Mouse (Mus musculus) limb, embryonic 15.5 days (tissue): Measurements from ENCODE around the gene Crhr2. TPM values are rescaled to one million over a fixed set of nuclear protein-coding genes. Genes with fewer than 3 reads are reported as not detected.

Source experiments
- ATAC-seq: fragments of 200-750 bp; cut with Nextera tagmentation; 2 replicates; pipeline ENCODE4 v1.8.0; 2017; ENCODE audit warnings: low read depth, moderate TSS enrichment; ENCODE audit not compliant: insufficient number of reproducible peaks, low FRiP score, low TSS enrichment
- H3K27ac ChIP-seq: fragments of 300-500 bp; sonication (generic); 2 replicates; pipeline ENCODE4 v1.5.1; 2015; ENCODE audit warnings: moderate library complexity, mild to moderate bottlenecking, inconsistent platforms
- H3K27me3 ChIP-seq: fragments of 300-500 bp; sonication (generic); 2 replicates; pipeline ENCODE4 v1.6.1; 2015; ENCODE audit warnings: inconsistent platforms
- H3K36me3 ChIP-seq: fragments of 300-500 bp; sonication (generic); 2 replicates; pipeline ENCODE4 v1.6.1; 2015; ENCODE audit warnings: inconsistent platforms
- H3K4me1 ChIP-seq: fragments of 300-500 bp; sonication (generic); 2 replicates; pipeline ENCODE4 v1.6.1; 2015; ENCODE audit warnings: inconsistent platforms
- H3K4me2 ChIP-seq: fragments of 300-500 bp; sonication (generic); 2 replicates; pipeline ENCODE4 v1.6.1; 2015; ENCODE audit warnings: mild to moderate bottlenecking, inconsistent platforms
- H3K4me3 ChIP-seq: fragments of 300-500 bp; sonication (generic); 2 replicates; pipeline ENCODE4 v1.5.1; 2015; ENCODE audit warnings: mild to moderate bottlenecking, inconsistent platforms
- H3K9ac ChIP-seq: fragments of 300-500 bp; sonication (generic); 2 replicates; pipeline ENCODE4 v1.6.1; 2015; ENCODE audit warnings: inconsistent platforms
- H3K9me3 ChIP-seq: fragments of 300-500 bp; sonication (generic); 2 replicates; pipeline ENCODE4 v1.6.1; 2016; ENCODE audit warnings: inconsistent platforms
- WGBS: fragments of 180-500 bp; shearing (Covaris S2); methylation state at CpG from one replicate; pipeline ENCODE4 v1.1.7; 2015; 5-methylcytosine and 5-hydroxymethylcytosine counted together
- polyA plus RNA-seq: library from polyadenylated mRNA; unstranded; fragments of >200 nt; fragmentation: Nextera tagmentation; extraction: Ambion mirVana; gene quantifications from 2 replicates; pipeline ENCODE4 v1.2.1, GENCODE M21; 2015

Crhr2 gene
- polyA plus RNA-seq = 0.20 and 0.42 TPM in 2 replicates

- Histone ChIP-seq H3K27ac (no peak within 1 kb of the TSS), H3K4me2 (no peak within 1 kb of the TSS), H3K9me3 (no peaks in the 10 kb centered on the region), H3K27me3 (no peaks in the 10 kb centered on the region), H3K9ac (no peak within 1 kb of the TSS), H3K4me3 (no peak within 1 kb of the TSS), H3K36me3 (no peaks in the 10 kb centered on the region), H3K4me1 (peaks cover 6% of the 10 kb centered on the region; the same call in 1 of the 2 replicates)
- WGBS = 62% methylated on average over 10 of the region's 10 CpGs
- no peak for ATAC-seq
Observed at GRCm38 (mm10) chr6:55132794-55133193, at the start of gene Crhr2. TSS of gene Crhr2 (minus strand) at chr6:55133016.

GRCm38 (mm10) chr6:55179560-55179959, 46.7 kb upstream of the Crhr2 start:
- ATAC-seq = no peak

DNA sequence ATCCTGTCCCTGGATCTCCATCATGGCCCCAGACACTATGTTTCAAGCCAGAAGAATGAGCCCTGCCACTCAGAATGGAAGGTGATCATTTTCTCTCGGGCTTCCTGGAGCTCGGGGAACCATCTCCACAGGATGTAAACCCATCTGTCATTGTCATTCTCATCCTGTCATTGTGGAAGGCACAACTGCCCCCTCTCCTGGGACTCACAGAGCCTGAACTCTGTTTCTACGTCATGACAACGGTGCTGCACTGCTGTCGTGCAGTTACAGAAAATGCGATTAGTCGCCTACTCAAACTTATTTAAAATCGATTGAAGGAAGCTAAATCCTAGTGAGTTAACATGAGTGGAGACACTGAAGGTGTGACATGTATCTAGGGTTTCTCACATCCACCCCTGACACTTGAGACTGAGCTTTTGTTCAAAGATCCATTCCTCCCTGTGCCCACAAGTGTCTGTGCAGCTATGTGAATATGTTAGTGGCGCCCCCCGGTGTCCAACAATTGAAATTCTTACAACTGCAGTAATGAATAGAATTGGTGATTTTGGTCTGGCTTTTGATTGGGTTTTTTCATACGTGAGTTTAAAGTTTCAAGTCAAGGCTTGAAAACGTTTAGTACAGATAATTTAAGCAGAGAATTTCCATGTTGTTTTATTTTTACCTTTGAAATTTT, 44.4 kb upstream of the Crhr2 start:
- no peaks in the 10 kb centered on the region; the same call in 1 of the 2 replicates for H3K4me1 ChIP-seq
- 44% methylated on average over 12 of the region's 12 CpGs for WGBS
- H3K4me2 ChIP-seq = no peak overlapping the region
- no peaks in the 10 kb centered on the region for H3K36me3 ChIP-seq
- ATAC-seq = no peak
- H3K9me3 ChIP-seq = no peaks in the 10 kb centered on the region
- H3K4me3 ChIP-seq = no peak overlapping the region
- H3K27ac ChIP-seq = no peak overlapping the region
- H3K27me3 ChIP-seq = no peaks in the 10 kb centered on the region
- H3K9ac ChIP-seq = no peak overlapping the region

More at GRCm38 (mm10) chr6:55179560-55179959, 46.7 kb upstream of the Crhr2 start:
- Histone ChIP-seq H3K4me1 (no peaks in the 10 kb centered on the region; the same call in 1 of the 2 replicates), H3K4me2 (no peak overlapping the region), H3K27ac (no peak overlapping the region), H3K9ac (no peak overlapping the region), H3K4me3 (no peak overlapping the region), H3K36me3 (no peaks in the 10 kb centered on the region), H3K9me3 (no peaks in the 10 kb centered on the region), H3K27me3 (no peaks in the 10 kb centered on the region)
- 73% methylated on average over 7 of the region's 7 CpGs for WGBS

GRCm38 (mm10) chr6:55175892-55176291, 43.1 kb upstream of the Crhr2 start:
- H3K4me2 ChIP-seq = no peak overlapping the region
- no peak overlapping the region for H3K27ac ChIP-seq
- 46% methylated on average over 5 of the region's 5 CpGs for WGBS
- no peaks in the 10 kb centered on the region; the same call in 1 of the 2 replicates for H3K4me1 ChIP-seq
- no peak for ATAC-seq
- no peaks in the 10 kb centered on the region for H3K36me3 ChIP-seq
- no peak overlapping the region for H3K9ac ChIP-seq
- H3K4me3 ChIP-seq = no peak overlapping the region
- no peaks in the 10 kb centered on the region for H3K27me3 ChIP-seq
- H3K9me3 ChIP-seq = no peaks in the 10 kb centered on the region

DNA sequence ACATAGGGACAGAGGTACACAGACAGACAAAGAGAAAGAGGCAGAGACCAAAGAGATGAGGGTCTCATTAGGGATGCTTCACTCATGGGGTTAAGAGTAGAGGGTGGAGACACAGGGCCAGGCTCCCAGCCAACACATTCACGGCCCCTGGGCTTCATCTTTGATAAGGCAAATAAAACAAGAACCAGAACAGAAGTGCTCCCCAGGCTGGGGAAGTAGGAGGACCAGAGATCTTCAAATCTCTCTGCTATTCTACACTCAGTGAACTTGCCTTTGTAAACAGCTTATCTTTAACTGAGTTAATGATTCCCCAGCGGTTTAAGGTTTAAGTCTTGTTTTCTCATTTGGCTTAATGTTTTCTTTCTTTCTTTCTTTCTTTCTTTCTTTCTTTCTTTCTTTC, 42.6 kb upstream of the Crhr2 start:
- Histone ChIP-seq H3K4me2 (no peak overlapping the region), H3K9me3 (no peaks in the 10 kb centered on the region), H3K27me3 (no peaks in the 10 kb centered on the region), H3K9ac (no peak overlapping the region), H3K4me3 (no peak overlapping the region), H3K36me3 (no peaks in the 10 kb centered on the region), H3K27ac (no peak overlapping the region), H3K4me1 (no peaks in the 10 kb centered on the region; the same call in 1 of the 2 replicates)
- 33% methylated on average over 2 of the region's 2 CpGs for WGBS
- no peak for ATAC-seq

- 60% methylated on average over 1 of the region's 1 CpGs for WGBS
- Histone ChIP-seq H3K36me3 (no peaks in the 10 kb centered on the region), H3K27ac (no peak within 1 kb of the TSS), H3K4me3 (no peak within 1 kb of the TSS), H3K4me2 (no peak within 1 kb of the TSS), H3K4me1 (no peaks in the 10 kb centered on the region; the same call in 1 of the 2 replicates), H3K9me3 (no peaks in the 10 kb centered on the region), H3K9ac (no peak within 1 kb of the TSS), H3K27me3 (no peaks in the 10 kb centered on the region)
- ATAC-seq = no peak
Observed at GRCm38 (mm10) chr6:55174741-55175181, 41.9 kb upstream of the Crhr2 start, which contains the start of gene Inmt. TSS of gene Inmt (minus strand) at chr6:55175043.

DNA sequence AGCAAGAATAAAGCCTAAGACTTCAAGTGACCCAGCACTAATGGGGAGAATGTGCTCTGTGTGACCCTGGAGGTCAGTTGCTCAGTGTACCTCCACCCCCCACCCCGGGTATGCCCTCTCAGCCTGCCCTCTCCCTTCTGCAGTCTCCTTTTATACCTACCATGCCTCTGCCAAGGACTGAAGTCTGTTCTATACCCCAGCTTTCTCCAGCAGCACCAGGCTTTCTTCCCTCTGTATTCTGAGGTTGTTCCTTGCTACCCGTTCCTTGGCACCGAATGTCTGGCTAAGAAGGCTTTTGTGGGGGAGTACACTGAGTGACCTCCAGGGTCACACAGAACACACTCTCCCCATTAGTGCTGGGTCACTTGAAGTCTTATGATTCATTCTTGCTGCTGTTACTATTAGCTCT, 41.1 kb upstream of the Crhr2 start:
- 43% methylated on average over 3 of the region's 3 CpGs for WGBS
- Histone ChIP-seq H3K4me3 (no peak overlapping the region), H3K4me1 (no peaks in the 10 kb centered on the region; the same call in 1 of the 2 replicates), H3K9ac (no peak overlapping the region), H3K27ac (no peak overlapping the region), H3K4me2 (no peak overlapping the region), H3K36me3 (no peaks in the 10 kb centered on the region), H3K27me3 (no peaks in the 10 kb centered on the region), H3K9me3 (no peaks in the 10 kb centered on the region)
- ATAC-seq = no peak

DNA sequence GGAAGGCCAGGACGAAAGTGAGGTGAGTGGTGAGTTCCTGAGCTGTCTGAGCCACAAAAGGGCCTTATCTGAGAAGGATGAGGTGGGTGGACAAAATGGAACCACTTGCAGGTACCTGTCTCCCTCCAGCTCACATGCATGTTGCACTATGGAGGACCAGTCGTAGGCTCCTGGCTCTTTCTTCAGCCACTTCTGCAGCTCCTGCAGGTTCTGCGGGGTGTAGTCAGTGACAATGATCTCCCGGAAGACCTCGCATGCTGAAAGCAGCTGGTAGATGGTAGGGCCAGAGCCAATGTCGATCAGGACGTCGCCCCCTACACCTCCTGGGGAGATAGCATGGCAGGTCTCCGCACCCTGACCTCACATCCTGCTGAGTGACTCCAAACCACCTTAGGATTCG, 40.4 kb upstream of the Crhr2 start:
- no peaks in the 10 kb centered on the region for H3K9me3 ChIP-seq

GRCm38 (mm10) chr6:55171638-55172037, 38.8 kb upstream of the Crhr2 start:
- Histone ChIP-seq H3K27me3 (no peaks in the 10 kb centered on the region), H3K4me3 (no peak overlapping the region), H3K36me3 (no peaks in the 10 kb centered on the region), H3K9me3 (no peaks in the 10 kb centered on the region), H3K4me2 (no peak overlapping the region), H3K9ac (no peak overlapping the region), H3K27ac (no peak overlapping the region), H3K4me1 (no peaks in the 10 kb centered on the region; the same call in 1 of the 2 replicates)
- WGBS = 61% methylated on average over 4 of the region's 4 CpGs
- no peak for ATAC-seq

More for the DNA sequence above, 40.4 kb upstream of the Crhr2 start:
- Histone ChIP-seq H3K4me3 (no peak overlapping the region), H3K4me1 (no peaks in the 10 kb centered on the region; the same call in 1 of the 2 replicates), H3K27me3 (no peaks in the 10 kb centered on the region), H3K9ac (no peak overlapping the region), H3K4me2 (no peak overlapping the region), H3K27ac (no peak overlapping the region), H3K36me3 (no peaks in the 10 kb centered on the region)
- ATAC-seq = no peak
- 72% methylated on average over 10 of the region's 10 CpGs for WGBS

DNA sequence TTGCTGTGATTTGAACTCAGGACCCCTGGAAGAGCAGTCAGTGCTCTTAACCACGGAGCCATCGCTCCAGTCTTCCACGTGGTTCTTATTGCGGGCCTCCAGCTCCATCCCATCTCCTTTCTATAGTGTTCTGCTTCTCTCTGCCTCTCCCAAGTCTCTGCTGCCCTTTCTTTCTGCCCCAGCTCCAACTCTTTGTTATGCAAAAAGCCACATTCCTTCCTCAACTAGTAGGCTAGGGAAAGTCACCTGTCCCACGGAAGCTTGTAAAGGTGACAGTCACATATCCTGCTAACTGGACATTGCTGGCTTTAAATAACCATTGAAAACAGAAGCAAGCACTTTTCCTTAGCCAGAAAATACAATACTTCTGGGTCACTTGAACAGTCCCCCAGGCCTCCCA, 37.0 kb upstream of the Crhr2 start:
- no peaks in the 10 kb centered on the region for H3K9me3 ChIP-seq
- no peak overlapping the region for H3K4me2 ChIP-seq
- 65% methylated on average over 5 of the region's 5 CpGs for WGBS
- no peak overlapping the region for H3K9ac ChIP-seq
- no peak for ATAC-seq
- H3K36me3 ChIP-seq = no peaks in the 10 kb centered on the region
- H3K27ac ChIP-seq = no peak overlapping the region
- no peaks in the 10 kb centered on the region; the same call in 1 of the 2 replicates for H3K27me3 ChIP-seq
- H3K4me1 ChIP-seq = no peaks in the 10 kb centered on the region; the same call in 1 of the 2 replicates
- H3K4me3 ChIP-seq = no peak overlapping the region

DNA sequence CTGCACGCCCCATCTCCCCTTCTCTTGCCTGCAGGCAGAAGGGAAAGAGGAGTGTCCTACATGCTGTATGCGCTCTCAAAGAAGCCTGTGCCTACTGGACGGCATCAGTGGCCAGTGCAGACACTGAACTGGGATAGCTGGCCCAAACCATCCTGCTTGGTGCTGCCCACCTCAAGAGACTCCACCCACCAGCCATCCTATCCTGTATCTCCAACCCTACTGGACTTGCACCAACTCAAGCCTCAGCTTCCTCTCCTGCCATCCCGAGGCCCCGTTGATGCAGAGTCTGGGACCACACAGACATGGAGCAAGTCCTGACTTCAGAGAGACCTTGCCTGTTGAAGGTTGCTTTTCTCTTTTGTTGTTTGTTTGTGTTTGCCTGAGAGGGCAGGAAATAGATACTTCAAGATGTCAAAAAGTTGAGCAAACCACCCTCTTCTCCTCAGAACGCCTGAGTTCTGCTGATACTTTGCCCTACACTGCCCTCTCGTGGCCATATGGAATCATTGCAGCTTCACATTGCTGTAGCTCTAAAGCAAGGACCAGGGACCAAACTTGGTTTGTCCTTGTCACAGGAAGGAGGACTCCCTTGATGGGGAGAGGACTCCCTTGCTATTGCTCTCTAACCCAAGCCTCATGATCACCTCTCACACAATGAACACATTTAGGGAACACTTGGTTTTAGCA, 34.1 kb upstream of the Crhr2 start:
- WGBS = 50% methylated on average over 7 of the region's 7 CpGs
- Histone ChIP-seq H3K4me1 (no peaks in the 10 kb centered on the region), H3K4me2 (no peak overlapping the region), H3K9me3 (no peaks in the 10 kb centered on the region), H3K36me3 (no peaks in the 10 kb centered on the region), H3K27ac (no peak overlapping the region), H3K27me3 (no peaks in the 10 kb centered on the region; the same call in 1 of the 2 replicates), H3K9ac (no peak overlapping the region), H3K4me3 (no peak overlapping the region)
- no peak for ATAC-seq

DNA sequence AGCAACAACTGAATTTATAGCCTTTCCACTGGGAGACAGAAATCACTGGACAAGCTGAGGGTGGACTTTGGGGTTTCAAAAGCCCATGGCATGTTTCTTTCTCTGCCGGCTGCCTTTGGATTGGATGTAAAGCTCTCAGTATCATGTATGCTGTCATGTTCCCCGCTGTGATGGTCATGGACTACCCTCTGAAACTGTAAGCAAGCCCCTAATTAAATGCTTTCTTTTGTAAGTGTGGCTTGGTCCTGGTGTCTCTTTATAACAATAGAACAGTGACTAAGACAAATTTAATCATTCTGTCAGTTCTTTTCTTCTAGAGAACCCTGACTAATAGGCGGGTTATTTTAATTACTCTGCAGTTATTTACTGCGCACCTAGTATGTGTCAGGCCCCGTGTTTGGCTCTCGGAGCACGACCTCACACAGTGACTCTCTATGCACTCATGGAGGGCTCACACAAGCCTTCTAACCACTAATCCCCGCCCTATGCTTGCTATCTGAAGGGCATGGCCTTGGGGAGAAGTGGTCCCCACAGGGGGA, 30.3 kb upstream of the Crhr2 start:
- no peak overlapping the region for H3K4me3 ChIP-seq
- no peaks in the 10 kb centered on the region for H3K9me3 ChIP-seq
- no peak for ATAC-seq
- H3K4me1 ChIP-seq = no peaks in the 10 kb centered on the region
- no peak overlapping the region for H3K27ac ChIP-seq
- no peak overlapping the region for H3K4me2 ChIP-seq
- H3K27me3 ChIP-seq = no peaks in the 10 kb centered on the region; the same call in 1 of the 2 replicates
- WGBS = 81% methylated on average over 8 of the region's 8 CpGs
- H3K9ac ChIP-seq = no peak overlapping the region
- H3K36me3 ChIP-seq = no peaks in the 10 kb centered on the region
